Mouse (Mus musculus) E14TG2a.4 (cell line): ENCODE results near the gene Gdpd3.

Source experiments
- CTCF ChIP-seq: conservative IDR thresholded peaks from 2 replicates; pipeline ENCODE4 v1.5.1; 2014; ENCODE audit warnings: low read length
- NANOG ChIP-seq: IDR thresholded peaks from 2 replicates; pipeline ENCODE4 v1.6.1; 2014; ENCODE audit warnings: borderline replicate concordance, low read length, mixed read lengths
- POU5F1 ChIP-seq: IDR thresholded peaks from 2 replicates; pipeline ENCODE4 v1.6.1; 2014; ENCODE audit warnings: low read length, borderline replicate concordance

- TF ChIP-seq CTCF (no peak), NANOG (no peak), POU5F1 (no peak)
These were observed 18.9 kb downstream of the Gdpd3 start for GRCm38 (mm10) chr7:126785056-126785455.
